18 mouse cellular contexts compared by ENCODE assay signal in the genomic region with DNA sequence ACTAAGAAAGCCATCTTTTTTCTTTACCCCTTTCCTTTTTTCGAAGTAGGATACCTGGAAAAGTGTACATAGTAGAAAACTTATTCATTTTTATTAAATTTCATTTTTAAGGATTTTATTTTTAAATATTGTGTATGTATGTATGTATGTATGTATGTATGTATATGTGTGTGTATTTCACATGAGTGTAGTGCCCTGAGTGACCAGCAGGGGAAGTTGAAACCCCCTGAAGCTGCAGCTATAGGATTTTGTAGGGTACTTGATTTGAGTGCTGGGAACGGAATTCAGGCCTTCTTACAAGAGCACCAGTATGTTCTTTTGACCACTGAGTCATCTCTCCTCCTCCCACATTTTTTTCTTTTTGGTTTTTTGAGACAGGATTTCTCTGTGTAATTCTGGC.
A peak's percentile ranks its signal among the peaks of the same experiment; 100 is the strongest.
DNase-seq lines count a peak whose midpoint lies in the region; TF ChIP-seq lines count a peak whose summit lies in the region.
"Had no signal": no experiment of that assay in that cellular context is flagged by ENCODE, and none has a peak within 500 bp of the region (broad histone marks: within the 10 kb centered on the region; RNA-seq: fewer than 3 reads in every experiment).

No protein-coding gene starts in this region.

- no peak overlapping the region for H3K4me3 ChIP-seq in gastrocnemius, adult 2 months
- H3K4me3 ChIP-seq in layer of hippocampus, adult 2 months, result no peak overlapping the region
- H3K4me3 ChIP-seq: limb, embryonic 12.5 days; liver, embryonic 13.5 days; neural tube, embryonic 12.5 days had no signal

- peak; percentile 27; the same call in 1 of the 2 replicates for TF ChIP-seq CTCF in gastrocnemius, adult 2 months (IDR thresholded peaks at IDR 0.05)
- TF ChIP-seq CTCF in layer of hippocampus, adult 2 months (conservative IDR thresholded peaks at IDR 0.05), result peak; percentile 58

- DNase-seq in gastrocnemius, adult 2 months, result no peak
- no peak for DNase-seq in gastrocnemius, postnatal 10 days
- DNase-seq in layer of hippocampus, adult 2 months (ENCODE audit: low spot score in 2 of 2), result no peak
- no peak for DNase-seq in layer of hippocampus, postnatal 25 days (ENCODE audit: extremely low spot score in 1 of 2, low spot score in 1 of 2)
- DNase-seq in 3T3-L1 (ENCODE audit: low read depth, low spot score) (peak; percentile 71), ZHBTc4 (ENCODE audit: low read depth, low spot score) (peak; percentile 28)
- DNase-seq in ovary, postnatal 36 days (ENCODE audit: low spot score), result no peak
- no peak for DNase-seq in natural killer cell, adult 2 months (ENCODE audit: low spot score in 2 of 2)
- DNase-seq: adrenal gland, adult 8-10 months; cerebellum, postnatal 25 days; embryo, embryonic 11 days; heart, postnatal 4 days; kidney, adult 18-20 months; layer of hippocampus, adult 9-11 months; liver, embryonic 13.5 days; thymus, postnatal 36 days had no signal

- H3K27ac ChIP-seq in gastrocnemius, adult 2 months, result peak overlapping the region; percentile 80
- H3K27ac ChIP-seq in layer of hippocampus, adult 2 months, result no peak overlapping the region
- H3K27ac ChIP-seq: limb, embryonic 12.5 days; liver, embryonic 13.5 days; neural tube, embryonic 12.5 days had no signal

- intact Hi-C loops in gastrocnemius, adult 2 months (cut with DNase I), result loop anchor here (5.0 kb wide), 1 partner anchor 32 kb away; no protein-coding TSS in a partner anchor

Comparison
In these comparisons a context has a peak if more than half of its experiments do, and no peak if none do; other contexts are left out.
1. DNase-seq: peak in 3T3-L1 (single experiment) and ZHBTc4 (single experiment); none in gastrocnemius, adult 2 months (single experiment), gastrocnemius, postnatal 10 days (single experiment), layer of hippocampus, adult 2 months (0 of 2), layer of hippocampus, postnatal 25 days (0 of 2), ovary, postnatal 36 days (single experiment) and natural killer cell, adult 2 months (0 of 2).